Mouse (Mus musculus) kidney, adult 2 months (tissue): ENCODE measurements around the gene Iqcf3. TPM values are rescaled to one million over a fixed set of nuclear protein-coding genes. Genes with fewer than 3 reads are reported as not detected.
"Not testable (repeated sequence)": the region's sequence is repeated elsewhere in the genome, so short reads cannot be mapped to it uniquely, and the experiment has no call there.

Experiments
- DNase-seq: peaks from one replicate; pipeline ENCODE4 v3.0.0; 2021
- H3K27ac ChIP-seq: fragments of 200-500 bp; 2 replicates; pipeline ENCODE4 v1.5.1; 2012; ENCODE audit warnings: low read depth, low read length, control low read depth, inconsistent platforms; ENCODE audit not compliant: insufficient read depth
- H3K27me3 ChIP-seq: fragments of 200-500 bp; replicated peaks from 2 replicates; pipeline ENCODE4 v1.6.1; 2012; ENCODE audit warnings: mild to moderate bottlenecking, moderate library complexity, low read length, inconsistent platforms; ENCODE audit not compliant: control insufficient read depth, insufficient read depth
- H3K36me3 ChIP-seq: fragments of 200-500 bp; 2 replicates; pipeline ENCODE4 v1.6.1; 2012; ENCODE audit warnings: mild to moderate bottlenecking, moderate library complexity, low read length, inconsistent platforms; ENCODE audit not compliant: control insufficient read depth, insufficient read depth
- H3K4me1 ChIP-seq: fragments of 200-500 bp; 2 replicates; pipeline ENCODE4 v1.6.1; 2011; ENCODE audit warnings: low read length; ENCODE audit not compliant: control insufficient read depth, insufficient read depth
- H3K4me3 ChIP-seq: fragments of 200-500 bp; 2 replicates; pipeline ENCODE4 v1.5.1; 2011; ENCODE audit warnings: mild to moderate bottlenecking, low read depth, low read length, control low read depth; ENCODE audit not compliant: insufficient read depth
- CTCF ChIP-seq: fragments of 200-500 bp; conservative IDR thresholded peaks from 2 replicates; pipeline ENCODE4 v1.5.1; 2011; ENCODE audit warnings: low read depth, mild to moderate bottlenecking, control low read depth, low read length, moderate library complexity, mixed read lengths; ENCODE audit not compliant: insufficient read depth, insufficient read length
- POLR2A ChIP-seq: fragments of 200-500 bp; IDR thresholded peaks from one replicate; pipeline ENCODE4 v1.6.1; 2011; ENCODE audit warnings: low read depth, low read length, control low read depth
- WGBS: fragments of 180-500 bp; shearing (Covaris S2); methylation state at CpG from one replicate; pipeline ENCODE4 v1.1.7; 2018; 5-methylcytosine and 5-hydroxymethylcytosine counted together
- polyA plus RNA-seq: library from polyadenylated mRNA; depleted of rRNA; stranded (reverse); fragments of >200 nt; gene quantifications from 2 replicates; pipeline ENCODE4 v1.2.3, GENCODE M21; 2012; rRNA removed

The Iqcf3 gene
- polyA plus RNA-seq, result 0.06 and 0.11 TPM in 2 replicates

- Histone ChIP-seq H3K36me3 (no peaks in the 10 kb centered on the region), H3K4me1 (no peaks in the 10 kb centered on the region), H3K4me3 (no peak within 1 kb of the TSS), H3K27ac (no peak within 1 kb of the TSS), H3K27me3 (no peaks in the 10 kb centered on the region)
- no peak for DNase-seq
- no peak for TF ChIP-seq POLR2A
- no peak for TF ChIP-seq CTCF
- WGBS, result 91% methylated on average over 5 of the region's 5 CpGs
Measured at GRCm38 (mm10) chr9:106561531-106561930, at the start of gene Iqcf3. Gene Iqcf3, minus strand, starts transcription at chr9:106561631.

- no peaks in the 10 kb centered on the region for H3K4me1 ChIP-seq
- TF ChIP-seq CTCF (no peak), POLR2A (no peak)
- H3K4me3 ChIP-seq, result no peak overlapping the region
- 85% methylated on average over 4 of the region's 4 CpGs for WGBS
- no peak for DNase-seq
- H3K27me3 ChIP-seq, result no peaks in the 10 kb centered on the region
- no peak overlapping the region for H3K27ac ChIP-seq
- no peaks in the 10 kb centered on the region for H3K36me3 ChIP-seq
Measured at GRCm38 (mm10) chr9:106610727-106611126, 49.3 kb upstream of the Iqcf3 start.

GRCm38 (mm10) chr9:106600546-106600945 is 39.1 kb upstream of the Iqcf3 start:
- no peak for TF ChIP-seq POLR2A
- peak; percentile 81 for TF ChIP-seq CTCF
- no peak overlapping the region for H3K27ac ChIP-seq
- H3K36me3 ChIP-seq, result no peaks in the 10 kb centered on the region
- no peaks in the 10 kb centered on the region for H3K4me1 ChIP-seq
- H3K27me3 ChIP-seq, result no peaks in the 10 kb centered on the region
- H3K4me3 ChIP-seq, result no peak overlapping the region
- peak; percentile 35 for DNase-seq
- 24% methylated on average over 8 of the region's 8 CpGs for WGBS

GRCm38 (mm10) chr9:106598466-106598865 is 37.0 kb upstream of the Iqcf3 start:
- Histone ChIP-seq H3K27ac (no peak overlapping the region), H3K4me3 (no peak overlapping the region), H3K36me3 (no peaks in the 10 kb centered on the region), H3K27me3 (no peaks in the 10 kb centered on the region), H3K4me1 (no peaks in the 10 kb centered on the region)
- 34% methylated on average over 7 of the region's 7 CpGs for WGBS
- no peak for DNase-seq
- TF ChIP-seq POLR2A, result no peak
- TF ChIP-seq CTCF, result 0 out of 2 replicates have a peak, but pooled peaks have one; percentile 4

- no peak for TF ChIP-seq POLR2A
- Histone ChIP-seq H3K4me3 (no peak overlapping the region), H3K27me3 (no peaks in the 10 kb centered on the region), H3K4me1 (no peaks in the 10 kb centered on the region), H3K27ac (no peak overlapping the region), H3K36me3 (no peaks in the 10 kb centered on the region)
- WGBS, result 73% methylated on average over 7 of the region's 7 CpGs
- DNase-seq, result no peak
Measured at GRCm38 (mm10) chr9:106595836-106596235, 34.4 kb upstream of the Iqcf3 start.

- not testable (repeated sequence) for H3K27ac ChIP-seq, H3K27me3 ChIP-seq, H3K4me1 ChIP-seq, DNase-seq, H3K4me3 ChIP-seq, H3K36me3 ChIP-seq
- 15% methylated on average over 4 of the region's 4 CpGs for WGBS
Measured at GRCm38 (mm10) chr9:106595402-106595801, 34.0 kb upstream of the Iqcf3 start.

- Histone ChIP-seq H3K36me3 (no peaks in the 10 kb centered on the region), H3K4me3 (no peak overlapping the region), H3K27ac (no peak overlapping the region), H3K4me1 (no peaks in the 10 kb centered on the region), H3K27me3 (no peaks in the 10 kb centered on the region)
- DNase-seq, result no peak
- 89% methylated on average over 5 of the region's 5 CpGs for WGBS
- TF ChIP-seq CTCF, result no peak
- no peak for TF ChIP-seq POLR2A
Measured at GRCm38 (mm10) chr9:106592158-106592557, 30.7 kb upstream of the Iqcf3 start.

GRCm38 (mm10) chr9:106582552-106582951 is 21.1 kb upstream of the Iqcf3 start:
- 78% methylated on average over 1 of the region's 1 CpGs for WGBS
- TF ChIP-seq CTCF, result no peak
- TF ChIP-seq POLR2A, result no peak
- H3K27me3 ChIP-seq, result no peaks in the 10 kb centered on the region
- no peaks in the 10 kb centered on the region for H3K4me1 ChIP-seq
- DNase-seq, result no peak
- no peaks in the 10 kb centered on the region for H3K36me3 ChIP-seq
- no peak overlapping the region for H3K27ac ChIP-seq
- no peak overlapping the region for H3K4me3 ChIP-seq
